Mouse (Mus musculus): ENCODE data around the gene Ltbp3. TPM values are rescaled to one million over a fixed set of nuclear protein-coding genes. Genes with fewer than 3 reads are reported as not detected.

The Ltbp3 gene
- total RNA-seq, 1 experiment from 2014 or later = 1.2 TPM

- no peak for ATAC-seq (replicated peaks; ENCODE audit: insufficient number of reproducible peaks, low FRiP score, low TSS enrichment, poor library complexity, severe bottlenecking)
Measured at GRCm38 (mm10) chr19:5800632-5801431, 60.1 kb downstream of the Ltbp3 start.

GRCm38 (mm10) chr19:5801432-5801964 is 60.8 kb downstream of the Ltbp3 start:
- no peak for ATAC-seq (replicated peaks; ENCODE audit: insufficient number of reproducible peaks, low FRiP score, low TSS enrichment, poor library complexity, severe bottlenecking)

- peak; percentile 72 for ATAC-seq (replicated peaks; ENCODE audit: insufficient number of reproducible peaks, low FRiP score, low TSS enrichment, poor library complexity, severe bottlenecking)
Measured at GRCm38 (mm10) chr19:5802011-5802786, 61.5 kb downstream of the Ltbp3 start.

- no peak for ATAC-seq (replicated peaks; ENCODE audit: insufficient number of reproducible peaks, low FRiP score, low TSS enrichment, poor library complexity, severe bottlenecking)
Measured at GRCm38 (mm10) chr19:5802787-5803040, 62.0 kb downstream of the Ltbp3 start.

GRCm38 (mm10) chr19:5803041-5803880 is 62.6 kb downstream of the Ltbp3 start:
- ATAC-seq (replicated peaks; ENCODE audit: insufficient number of reproducible peaks, low FRiP score, low TSS enrichment, poor library complexity, severe bottlenecking) = peak; percentile 74

DNA sequence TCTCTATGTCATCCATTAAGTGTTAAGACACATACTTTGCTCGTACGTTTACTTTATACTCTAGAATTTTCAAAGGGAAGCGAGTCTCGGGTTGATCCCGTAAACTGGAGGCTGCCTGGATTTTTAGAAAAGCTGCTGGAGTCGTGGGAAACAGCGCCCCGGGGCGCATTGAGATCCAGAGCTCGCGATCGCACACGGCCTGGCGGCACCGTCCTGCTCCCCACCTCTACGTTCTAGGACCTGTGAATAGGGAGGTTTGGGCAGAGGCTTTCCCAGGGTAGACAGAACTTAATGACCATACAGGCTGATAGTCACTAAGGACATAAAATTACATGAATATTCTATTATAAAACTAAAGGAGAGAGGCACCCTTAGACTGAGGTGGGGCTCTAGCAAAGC is 63.2 kb downstream of the Ltbp3 start:
- ATAC-seq (replicated peaks; ENCODE audit: insufficient number of reproducible peaks, low FRiP score, low TSS enrichment, poor library complexity, severe bottlenecking) = no peak

DNA sequence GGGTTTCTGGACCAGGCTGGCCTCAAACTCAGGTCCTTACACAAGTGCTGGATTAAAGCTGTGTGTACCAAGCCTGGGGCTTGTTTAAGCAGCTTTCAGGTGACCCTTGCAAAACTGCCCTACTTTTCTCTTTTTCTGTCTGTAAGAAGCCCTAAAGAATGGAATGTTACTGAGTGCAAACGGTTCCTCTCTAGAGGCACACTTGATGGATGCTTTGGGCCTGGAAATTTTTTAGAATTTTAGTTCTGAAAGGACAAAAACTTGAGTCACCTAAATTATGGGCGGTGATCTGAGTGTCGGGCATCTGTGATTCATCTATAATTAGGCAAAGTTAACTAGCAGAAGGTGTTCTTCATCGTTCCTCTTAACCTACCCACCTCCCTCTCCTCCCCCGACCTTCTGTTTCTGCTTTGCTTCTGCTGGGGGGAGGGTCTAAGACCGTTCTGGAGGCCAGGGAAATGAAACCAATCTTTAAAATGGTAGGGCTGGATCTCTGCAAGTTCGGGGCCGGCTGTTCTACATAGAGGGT is 63.7 kb downstream of the Ltbp3 start:
- no peak for ATAC-seq (replicated peaks; ENCODE audit: insufficient number of reproducible peaks, low FRiP score, low TSS enrichment, poor library complexity, severe bottlenecking)

DNA sequence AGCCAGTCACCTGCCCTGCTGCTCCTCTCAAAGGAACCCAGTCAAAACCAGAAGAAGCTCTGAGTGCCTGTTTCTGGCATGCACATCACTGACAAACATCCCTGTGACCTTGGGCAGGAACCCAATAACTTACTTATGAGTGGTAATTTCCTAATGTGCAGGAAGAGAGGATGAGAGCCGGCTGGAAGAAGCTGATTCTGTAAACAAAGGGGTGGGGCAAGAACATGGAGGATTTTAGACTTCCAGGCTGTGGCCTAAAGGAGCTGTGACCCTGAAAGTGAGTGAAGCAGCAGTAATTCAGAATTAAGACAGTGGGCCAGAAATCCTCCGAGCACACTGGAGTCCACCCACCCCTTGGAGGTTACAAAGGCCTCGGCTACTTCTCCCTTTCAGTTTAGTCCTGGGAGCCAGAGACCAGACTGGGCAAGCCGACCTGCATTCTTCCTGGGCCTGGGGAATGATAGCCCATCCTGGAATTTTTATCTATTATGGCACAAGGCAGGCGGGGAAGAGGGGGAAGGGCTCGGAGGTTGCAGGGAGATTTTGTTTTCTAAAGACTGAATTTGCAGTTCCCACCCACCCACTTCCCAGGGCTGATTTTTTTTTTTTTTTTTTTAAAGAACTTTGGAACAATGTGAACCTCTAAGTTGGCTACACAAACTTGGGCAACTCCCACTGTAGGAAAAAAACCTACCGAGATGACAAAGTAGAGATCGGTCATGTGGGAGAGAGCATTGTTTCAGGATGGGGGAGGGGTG is 65.5 kb downstream of the Ltbp3 start:
- ATAC-seq (replicated peaks; ENCODE audit: insufficient number of reproducible peaks, low FRiP score, low TSS enrichment, poor library complexity, severe bottlenecking) = no peak

DNA sequence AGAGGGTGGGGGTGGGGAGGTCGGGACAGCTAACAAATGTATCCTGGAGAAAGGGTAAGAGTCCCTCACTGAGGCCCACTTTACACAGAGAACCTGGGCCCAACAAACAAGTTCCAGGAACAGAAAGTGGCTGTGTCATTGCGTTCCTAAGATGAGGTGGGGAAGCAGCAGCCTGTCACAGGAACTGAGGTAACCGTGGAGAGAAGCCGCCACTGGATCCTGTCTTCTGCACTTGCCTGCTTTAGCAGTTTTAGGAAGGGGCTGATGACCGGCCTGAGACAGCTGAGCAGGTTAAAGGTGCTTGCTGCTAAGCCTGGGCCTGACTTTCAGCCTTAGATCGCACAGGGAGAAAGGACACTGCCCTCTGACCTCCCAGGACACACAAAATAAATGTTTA is 66.1 kb downstream of the Ltbp3 start:
- ATAC-seq (replicated peaks; ENCODE audit: insufficient number of reproducible peaks, low FRiP score, low TSS enrichment, poor library complexity, severe bottlenecking) = peak; percentile 20

GRCm38 (mm10) chr19:5807740-5808139 is 67.0 kb downstream of the Ltbp3 start:
- ATAC-seq (replicated peaks; ENCODE audit: insufficient number of reproducible peaks, low FRiP score, low TSS enrichment, poor library complexity, severe bottlenecking) = no peak

Other genes with a start within 250 kb of the Ltbp3 start
- 0.29 TPM in 1 of 3 replicates, not detected in the others for gene 1700020D05Rik, start 237.1 kb upstream of the Ltbp3 start, total RNA-seq (2017)
- 2.4 to 6.9 TPM (median 4.7 TPM) in 3 replicates for gene Snx32, start 230.4 kb upstream of the Ltbp3 start, total RNA-seq (2017)
- not detected in 3 replicates for gene Ovol1, start 180.3 kb upstream of the Ltbp3 start, total RNA-seq (2017)
- 13.2 to 18.0 TPM (median 16.1 TPM) in 3 replicates for gene Ap5b1, start 172.9 kb upstream of the Ltbp3 start, total RNA-seq (2017)
- gene Rnaseh2c, start 139.0 kb upstream of the Ltbp3 start, total RNA-seq (2017) = 71.5 to 138 TPM (median 136 TPM) in 3 replicates
- 65.5 to 109 TPM (median 99.2 TPM) in 3 replicates for gene Kat5, start 130.7 kb upstream of the Ltbp3 start, total RNA-seq (2017)
- 58.6 to 89.7 TPM (median 73.2 TPM) in 3 replicates for gene Rela, start 103.4 kb upstream of the Ltbp3 start, total RNA-seq (2017)
- 83.5 to 149 TPM (median 83.8 TPM) in 3 replicates for gene Sipa1, start 77.2 kb upstream of the Ltbp3 start, total RNA-seq (2017)
- gene Map3k11, start 52.2 kb upstream of the Ltbp3 start, total RNA-seq (2017) = 41.8 to 57.5 TPM (median 46.8 TPM) in 3 replicates
- gene Pcnx3, start 52.0 kb upstream of the Ltbp3 start, total RNA-seq (2017) = 13.3 to 41.9 TPM (median 22.3 TPM) in 3 replicates
- 1.3 TPM in 2 of 3 replicates, not detected in the other for gene Kcnk7, start 36.5 kb upstream of the Ltbp3 start, total RNA-seq (2017)
- gene Ehbp1l1, start 14.6 kb upstream of the Ltbp3 start, total RNA-seq (2017) = 141 to 192 TPM (median 174 TPM) in 3 replicates
- gene Fam89b, start 11.3 kb upstream of the Ltbp3 start, total RNA-seq (2017) = 33.1 to 54.4 TPM (median 45.1 TPM) in 3 replicates
- gene Scyl1, start 30.5 kb downstream of the Ltbp3 start, total RNA-seq (2017) = 37.3 to 55.9 TPM (median 44.9 TPM) in 3 replicates
- 32.8 to 50.6 TPM (median 34.5 TPM) in 3 replicates for gene Frmd8, start 134.4 kb downstream of the Ltbp3 start, total RNA-seq (2017)
- gene Slc25a45, start 136.9 kb downstream of the Ltbp3 start, total RNA-seq (2017) = 64.4 to 73.5 TPM (median 69.7 TPM) in 3 replicates
- 0.64 to 0.97 TPM (median 0.95 TPM) in 3 replicates for gene Tigd3, start 153.2 kb downstream of the Ltbp3 start, total RNA-seq (2017)
- gene Dpf2, start 172.1 kb downstream of the Ltbp3 start, total RNA-seq (2017) = 50.3 to 76.6 TPM (median 76.0 TPM) in 3 replicates
- gene Cdc42ep2, start 183.9 kb downstream of the Ltbp3 start, total RNA-seq (2017) = 14.7 to 32.1 TPM (median 27.0 TPM) in 3 replicates
- 16.7 to 31.5 TPM (median 26.8 TPM) in 3 replicates for gene Pola2, start 223.3 kb downstream of the Ltbp3 start, total RNA-seq (2017)
- gene Slc22a20, start 245.2 kb downstream of the Ltbp3 start, total RNA-seq (2017) = not detected in 3 replicates

Measured in monocyte, adult 5-6 weeks (primary cell).